Mouse (Mus musculus) small intestine, adult 2 months (tissue): ENCODE results near the gene Macrod1. TPM values are rescaled to one million over a fixed set of nuclear protein-coding genes. Genes with fewer than 3 reads are reported as not detected.

Experiments used
- H3K27ac ChIP-seq: fragments of 200-500 bp; 2 replicates; pipeline ENCODE4 v1.5.1; 2012; ENCODE audit warnings: low read depth, low read length, control low read depth, inconsistent platforms; ENCODE audit not compliant: insufficient read depth
- H3K27me3 ChIP-seq: fragments of 200-500 bp; 2 replicates; pipeline ENCODE4 v1.6.1; 2012; ENCODE audit warnings: mild to moderate bottlenecking, moderate library complexity, low read length, inconsistent platforms; ENCODE audit not compliant: control insufficient read depth, insufficient read depth
- H3K36me3 ChIP-seq: fragments of 200-500 bp; 2 replicates; pipeline ENCODE4 v1.6.1; 2012; ENCODE audit warnings: mild to moderate bottlenecking, low read length, control low read depth, inconsistent platforms; ENCODE audit not compliant: control insufficient read depth, insufficient read depth
- H3K4me1 ChIP-seq: fragments of 200-500 bp; 2 replicates; pipeline ENCODE4 v1.6.1; 2012; ENCODE audit warnings: low read length, inconsistent platforms, mixed read lengths; ENCODE audit not compliant: control insufficient read depth, insufficient read depth, insufficient read length
- H3K4me3 ChIP-seq: fragments of 200-500 bp; 2 replicates; pipeline ENCODE4 v1.5.1; 2012; ENCODE audit warnings: low read depth, mild to moderate bottlenecking, control low read depth, inconsistent platforms, low read length, moderate library complexity
- CTCF ChIP-seq: fragments of 200-500 bp; IDR thresholded peaks from 2 replicates; pipeline ENCODE4 v1.5.1; 2012; ENCODE audit warnings: low read depth, mild to moderate bottlenecking, control low read depth, inconsistent platforms, low read length, moderate library complexity, mixed read lengths; ENCODE audit not compliant: insufficient replicate concordance, insufficient read length; ENCODE audit errors: extremely low read depth
- POLR2A ChIP-seq: fragments of 200-500 bp; IDR thresholded peaks from 2 replicates; pipeline ENCODE4 v1.6.1; 2012; ENCODE audit warnings: low read depth, mild to moderate bottlenecking, control low read depth, inconsistent platforms, low read length, moderate library complexity
- WGBS: fragments of 180-500 bp; shearing (Covaris S2); methylation state at CpG from one replicate; pipeline ENCODE4 v1.1.7; 2018; 5-methylcytosine and 5-hydroxymethylcytosine counted together
- polyA plus RNA-seq: library from polyadenylated mRNA; depleted of rRNA; stranded (reverse); fragments of >200 nt; gene quantifications from 2 replicates; pipeline ENCODE4 v1.2.3, GENCODE M21; 2012

Gene Macrod1
- polyA plus RNA-seq, 1 experiment: 37.2 TPM

DNA sequence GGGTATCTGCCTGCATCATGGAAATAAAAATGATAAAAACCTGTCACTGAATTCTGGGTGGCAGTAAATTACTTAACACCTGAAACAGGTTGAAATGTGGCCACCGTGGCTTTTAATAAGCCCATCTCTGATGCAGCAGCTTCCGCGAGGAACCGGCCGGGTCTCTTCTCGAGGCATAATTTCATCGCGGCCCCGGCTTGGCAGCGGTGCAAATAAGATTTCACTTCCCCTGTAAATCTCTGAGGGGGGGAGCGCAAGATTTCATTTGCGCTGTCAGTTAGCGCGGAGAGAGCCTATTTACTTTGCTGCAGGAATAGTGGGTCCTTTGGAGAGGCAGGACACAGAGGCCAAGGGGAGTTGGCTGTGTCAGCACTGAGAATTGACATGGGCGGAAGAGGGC, 28.1 kb downstream of the Macrod1 start:
- 72% methylated on average over 15 of the region's 15 CpGs for WGBS

DNA sequence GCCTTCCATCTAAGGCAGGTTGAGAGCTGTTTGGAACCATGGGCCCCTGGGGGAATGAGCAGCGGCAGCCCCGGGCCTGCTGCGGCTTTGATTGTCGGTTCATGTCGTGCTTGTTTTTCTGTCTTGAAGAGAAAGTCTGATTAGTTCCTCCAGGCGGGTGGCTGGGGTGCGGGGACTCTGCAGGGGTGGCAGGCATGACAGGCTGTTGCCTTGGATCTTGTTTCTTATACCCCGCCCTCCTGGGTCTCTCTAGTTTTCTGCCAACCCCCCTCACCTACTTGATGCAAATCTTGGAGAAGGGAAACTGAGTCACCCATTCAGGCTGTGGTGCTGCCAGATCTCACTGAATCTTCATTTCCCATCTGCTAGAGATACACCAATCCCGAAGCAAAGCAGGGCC, 31.9 kb downstream of the Macrod1 start:
- no peak overlapping the region for H3K4me3 ChIP-seq
- WGBS: 74% methylated on average over 9 of the region's 9 CpGs
- H3K4me1 ChIP-seq: no peaks in the 10 kb centered on the region
- H3K27ac ChIP-seq: no peak overlapping the region
- no peak for TF ChIP-seq POLR2A
- TF ChIP-seq CTCF: no peak
- H3K27me3 ChIP-seq: no peaks in the 10 kb centered on the region
- H3K36me3 ChIP-seq: no peaks in the 10 kb centered on the region

More for the DNA sequence above, 28.1 kb downstream of the Macrod1 start:
- no peak for TF ChIP-seq POLR2A
- TF ChIP-seq CTCF: no peak
- no peaks in the 10 kb centered on the region; the same call in 1 of the 2 replicates for H3K4me1 ChIP-seq
- H3K27me3 ChIP-seq: no peaks in the 10 kb centered on the region
- H3K36me3 ChIP-seq: no peaks in the 10 kb centered on the region
- H3K27ac ChIP-seq: no peak overlapping the region
- H3K4me3 ChIP-seq: no peak overlapping the region

DNA sequence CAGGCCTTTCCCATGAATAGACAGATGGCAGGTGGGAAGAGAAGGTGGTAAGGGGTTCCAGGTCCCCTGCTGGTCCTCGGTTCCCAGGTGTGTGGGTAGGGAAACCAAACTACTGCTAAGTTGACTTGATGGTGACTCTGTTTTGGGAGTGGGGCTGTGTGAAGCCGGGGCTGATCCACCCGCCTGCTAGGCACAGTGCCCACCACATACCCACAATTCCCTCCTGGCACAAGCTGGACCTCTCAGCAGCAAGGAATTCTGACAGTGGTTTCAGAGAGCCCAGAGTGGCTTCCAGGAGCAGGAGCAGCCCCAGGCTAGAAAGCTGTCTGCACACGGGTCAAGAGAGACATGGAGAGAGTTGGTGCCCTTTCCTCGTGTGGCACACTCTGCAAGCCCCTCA, 32.4 kb downstream of the Macrod1 start:
- H3K27me3 ChIP-seq: no peaks in the 10 kb centered on the region
- TF ChIP-seq POLR2A (no peak), CTCF (no peak)
- no peak overlapping the region for H3K27ac ChIP-seq
- 80% methylated on average over 5 of the region's 5 CpGs for WGBS
- H3K36me3 ChIP-seq: no peaks in the 10 kb centered on the region
- H3K4me1 ChIP-seq: no peaks in the 10 kb centered on the region
- no peak overlapping the region for H3K4me3 ChIP-seq

GRCm38 (mm10) chr19:7089842-7090251, 33.2 kb downstream of the Macrod1 start:
- TF ChIP-seq CTCF (no peak), POLR2A (no peak)
- H3K4me3 ChIP-seq: no peak overlapping the region
- no peaks in the 10 kb centered on the region for H3K4me1 ChIP-seq
- H3K27me3 ChIP-seq: no peaks in the 10 kb centered on the region
- H3K27ac ChIP-seq: no peak overlapping the region
- WGBS: 88% methylated on average over 7 of the region's 7 CpGs
- H3K36me3 ChIP-seq: no peaks in the 10 kb centered on the region

DNA sequence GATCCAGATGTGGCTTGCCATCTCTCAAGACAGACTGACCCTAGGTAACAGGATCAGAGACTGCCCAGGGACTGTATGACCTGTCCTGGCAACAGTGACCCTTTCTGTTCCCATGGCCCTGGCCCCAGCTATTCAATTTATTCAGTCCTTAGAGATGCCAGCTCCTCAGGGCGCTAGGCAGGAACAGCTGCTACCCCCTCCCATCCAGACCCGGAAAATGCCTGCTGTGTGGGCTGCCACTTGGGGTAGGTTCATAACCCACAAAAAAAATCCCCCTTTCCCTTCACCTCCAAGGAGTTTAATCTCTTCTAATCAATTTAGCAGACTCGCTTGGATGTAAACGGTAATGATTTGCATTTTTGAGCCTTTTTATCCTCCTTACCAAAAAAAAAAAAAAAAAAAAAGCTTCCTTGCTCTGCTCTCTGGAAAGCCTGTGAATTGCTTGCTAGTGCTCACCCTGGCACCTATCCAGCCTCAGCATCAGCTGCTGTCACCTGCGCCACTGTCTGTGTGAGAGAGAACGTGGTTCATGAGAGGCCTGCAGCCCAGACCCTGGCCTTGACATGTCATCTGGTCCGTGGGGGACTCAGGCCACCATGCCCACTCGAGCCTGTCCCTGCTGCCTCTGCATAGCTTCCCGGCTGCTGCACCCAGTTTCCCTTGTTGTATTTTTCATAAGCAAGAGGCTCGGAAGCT, 33.9 kb downstream of the Macrod1 start:
- Histone ChIP-seq H3K36me3 (no peaks in the 10 kb centered on the region), H3K27ac (no peak overlapping the region), H3K4me3 (no peak overlapping the region), H3K4me1 (no peaks in the 10 kb centered on the region), H3K27me3 (no peaks in the 10 kb centered on the region)
- 69% methylated on average over 10 of the region's 10 CpGs for WGBS
- TF ChIP-seq CTCF: no peak
- TF ChIP-seq POLR2A: no peak

GRCm38 (mm10) chr19:7091448-7092050, 34.9 kb downstream of the Macrod1 start:
- H3K4me3 ChIP-seq: no peak overlapping the region
- no peak for TF ChIP-seq CTCF
- no peak for TF ChIP-seq POLR2A
- no peaks in the 10 kb centered on the region for H3K36me3 ChIP-seq
- WGBS: 85% methylated on average over 10 of the region's 10 CpGs
- no peaks in the 10 kb centered on the region for H3K27me3 ChIP-seq
- no peak overlapping the region for H3K27ac ChIP-seq
- no peaks in the 10 kb centered on the region for H3K4me1 ChIP-seq

GRCm38 (mm10) chr19:7092756-7093155, 36.1 kb downstream of the Macrod1 start:
- no peaks in the 10 kb centered on the region for H3K36me3 ChIP-seq
- no peaks in the 10 kb centered on the region for H3K4me1 ChIP-seq
- no peaks in the 10 kb centered on the region for H3K27me3 ChIP-seq
- H3K27ac ChIP-seq: no peak overlapping the region
- no peak for TF ChIP-seq CTCF
- TF ChIP-seq POLR2A: no peak
- WGBS: 18% methylated on average over 5 of the region's 5 CpGs
- no peak overlapping the region for H3K4me3 ChIP-seq
